Mouse (Mus musculus): ENCODE results near the gene Trim39. TPM values are rescaled to one million over a fixed set of nuclear protein-coding genes. Genes with fewer than 3 reads are reported as not detected.

The Trim39 gene
- polyA plus RNA-seq, 1 experiment = 55.6 TPM

DNA sequence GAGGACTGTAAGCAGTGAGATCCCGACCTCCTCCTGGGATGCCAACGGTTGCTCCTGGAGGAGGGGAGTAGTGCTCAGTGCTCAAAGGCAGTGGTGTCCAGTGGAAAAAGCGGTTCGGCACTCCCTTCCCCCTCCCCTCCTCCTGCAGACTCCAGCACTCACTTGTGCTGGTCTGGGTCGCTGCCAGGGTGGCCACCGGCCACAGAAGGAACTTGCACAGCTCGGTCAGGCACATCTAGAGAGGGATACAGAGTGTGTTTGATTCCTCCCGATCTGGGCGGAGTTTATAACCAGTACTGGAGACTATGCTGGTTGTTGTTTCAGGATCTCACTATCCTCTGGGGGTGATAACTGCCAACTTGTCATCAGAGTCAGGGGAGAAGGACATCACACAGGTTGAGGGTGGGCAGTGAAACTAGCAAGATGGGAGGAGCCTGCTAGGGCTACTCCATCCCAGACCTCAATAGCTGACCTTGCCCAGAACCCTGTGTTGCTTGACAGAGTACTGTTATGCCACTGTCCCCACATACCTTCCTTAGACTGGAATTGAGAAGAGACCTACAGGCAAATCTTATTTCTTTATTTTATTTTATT, 46.7 kb downstream of the Trim39 start:
- TF ChIP-seq CTCF (IDR thresholded peaks at IDR 0.05; ENCODE audit: borderline replicate concordance, insufficient read depth, low read depth, low read length) (no peak), POLR2A (IDR thresholded peaks at IDR 0.05; ENCODE audit: borderline replicate concordance, insufficient read depth, low read length) (no peak)
- Histone ChIP-seq H3K4me1 (ENCODE audit: control insufficient read depth, insufficient read depth, low read length) (no peaks in the 10 kb centered on the region; the same call in 1 of the 2 replicates), H3K27me3 (ENCODE audit: control insufficient read depth, insufficient read depth, low read length) (peaks cover 1% of the 10 kb centered on the region; the same call in 1 of the 2 replicates), H3K4me3 (replicated peaks; ENCODE audit: insufficient read depth, low read depth, low read length) (no peak overlapping the region), H3K27ac (ENCODE audit: insufficient read depth, low read length) (no peak overlapping the region)
- WGBS = 5% methylated on average over 9 of the region's 9 CpGs
- DNase-seq = no peak

DNA sequence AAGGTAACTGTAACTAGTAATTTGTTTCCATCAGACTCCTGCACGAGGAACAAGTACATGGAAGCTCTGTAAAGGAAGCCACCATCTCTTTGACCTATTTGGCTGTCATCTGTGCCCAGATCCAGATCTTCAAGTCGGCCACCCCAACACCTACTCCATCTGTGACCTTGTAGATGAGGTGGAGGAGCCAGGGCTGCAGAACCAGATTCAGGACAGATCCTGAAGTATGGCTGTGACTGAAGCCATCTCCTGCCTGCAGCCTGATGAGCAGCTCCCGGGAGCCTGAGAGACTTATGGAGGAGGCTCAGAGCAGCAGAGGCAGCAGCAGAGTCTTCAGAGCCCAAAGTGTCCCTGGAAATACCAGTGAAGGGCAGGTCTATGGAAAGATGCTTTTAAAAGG, 47.6 kb downstream of the Trim39 start:
- H3K27ac ChIP-seq (ENCODE audit: insufficient read depth, low read length) = no peak overlapping the region
- no peak for TF ChIP-seq POLR2A (IDR thresholded peaks at IDR 0.05; ENCODE audit: borderline replicate concordance, insufficient read depth, low read length)
- no peaks in the 10 kb centered on the region; the same call in 1 of the 2 replicates for H3K27me3 ChIP-seq (ENCODE audit: control insufficient read depth, insufficient read depth, low read length)
- no peak for DNase-seq
- no peaks in the 10 kb centered on the region; the same call in 1 of the 2 replicates for H3K4me1 ChIP-seq (ENCODE audit: control insufficient read depth, insufficient read depth, low read length)
- 56% methylated on average over 3 of the region's 3 CpGs for WGBS
- H3K4me3 ChIP-seq (replicated peaks; ENCODE audit: insufficient read depth, low read depth, low read length) = no peak overlapping the region

DNA sequence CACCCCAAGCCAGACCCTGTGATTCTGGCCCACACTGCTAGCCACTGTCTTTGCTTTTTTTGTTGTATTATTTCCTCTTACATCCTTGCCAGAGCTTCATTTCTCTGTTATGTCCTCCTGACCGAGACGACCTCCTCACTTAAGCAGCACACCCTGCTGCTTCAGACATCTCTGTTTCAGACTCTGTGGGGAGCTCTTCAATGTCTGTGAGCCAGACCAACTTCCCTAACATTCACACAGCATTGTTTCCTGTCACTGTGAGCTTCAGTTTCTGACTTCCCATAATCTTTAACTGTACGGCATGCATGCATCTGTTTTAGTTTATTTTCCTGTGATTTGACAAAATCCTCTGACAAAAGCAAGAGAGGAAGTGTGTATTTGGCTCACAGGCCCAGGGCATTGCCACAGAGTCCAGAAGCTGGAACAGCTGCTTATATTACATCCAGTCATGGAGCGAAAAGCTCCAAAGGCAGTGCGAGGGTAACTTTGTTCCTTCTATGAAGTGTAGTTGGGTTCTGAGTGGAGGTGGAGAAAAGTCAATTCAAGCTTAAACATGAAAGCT, 53.4 kb downstream of the Trim39 start:
- WGBS = 52% methylated on average over 5 of the region's 5 CpGs
- Histone ChIP-seq H3K27ac (ENCODE audit: insufficient read depth, low read length) (no peak overlapping the region), H3K4me3 (replicated peaks; ENCODE audit: insufficient read depth, low read depth, low read length) (no peak overlapping the region), H3K27me3 (ENCODE audit: control insufficient read depth, insufficient read depth, low read length) (no peaks in the 10 kb centered on the region; the same call in 1 of the 2 replicates), H3K4me1 (ENCODE audit: control insufficient read depth, insufficient read depth, low read length) (no peaks in the 10 kb centered on the region)
- DNase-seq = no peak
- TF ChIP-seq POLR2A (IDR thresholded peaks at IDR 0.05; ENCODE audit: borderline replicate concordance, insufficient read depth, low read length) = no peak
- no peak for TF ChIP-seq CTCF (IDR thresholded peaks at IDR 0.05; ENCODE audit: borderline replicate concordance, insufficient read depth, low read depth, low read length)

DNA sequence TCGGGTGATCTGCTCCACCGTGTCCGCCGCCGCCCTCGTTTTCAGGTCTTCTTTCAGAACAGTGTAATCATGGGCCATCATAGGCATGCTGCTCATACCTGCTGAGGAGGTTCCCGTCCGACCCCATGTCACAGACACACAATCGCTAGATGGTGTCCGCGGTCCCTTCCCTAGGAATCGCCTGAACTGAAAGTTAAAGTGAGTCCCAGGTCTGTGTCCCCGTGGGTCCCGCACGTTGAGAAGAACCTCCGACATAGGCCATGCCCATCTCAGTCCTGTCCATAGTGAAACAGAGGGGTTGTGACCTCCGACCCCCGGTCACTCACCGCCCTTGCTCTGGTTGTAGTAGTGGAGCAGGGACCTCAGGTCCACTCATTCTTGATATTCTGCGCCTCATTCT, 56.5 kb downstream of the Trim39 start:
- Histone ChIP-seq H3K4me3 (replicated peaks; ENCODE audit: insufficient read depth, low read depth, low read length) (no peak overlapping the region), H3K4me1 (ENCODE audit: control insufficient read depth, insufficient read depth, low read length) (no peaks in the 10 kb centered on the region), H3K27ac (ENCODE audit: insufficient read depth, low read length) (no peak overlapping the region), H3K27me3 (ENCODE audit: control insufficient read depth, insufficient read depth, low read length) (no peaks in the 10 kb centered on the region; the same call in 1 of the 2 replicates)
- DNase-seq = no peak
- 4% methylated on average over 20 of the region's 20 CpGs for WGBS
- TF ChIP-seq CTCF (IDR thresholded peaks at IDR 0.05; ENCODE audit: borderline replicate concordance, insufficient read depth, low read depth, low read length) (no peak), POLR2A (IDR thresholded peaks at IDR 0.05; ENCODE audit: borderline replicate concordance, insufficient read depth, low read length) (no peak)

Other genes with a start within 250 kb of the Trim39 start
- gene H2-T23, start 239.4 kb downstream of the Trim39 start, polyA plus RNA-seq (2012; rRNA removed) = 13.0 and 17.3 TPM in 2 replicates
- gene H2-T22, start 229.5 kb downstream of the Trim39 start, polyA plus RNA-seq (2012; rRNA removed) = 25.5 and 31.0 TPM in 2 replicates
- gene Gm6034, start 229.3 kb downstream of the Trim39 start, polyA plus RNA-seq (2012; rRNA removed) = not detected in 2 replicates
- 0.08 and 0.15 TPM in 2 replicates for gene Gm11127, start 213.9 kb downstream of the Trim39 start, polyA plus RNA-seq (2012; rRNA removed)
- 0.10 TPM in 1 of 2 replicates, not detected in the other for gene Gm19684, start 150.6 kb downstream of the Trim39 start, polyA plus RNA-seq (2012; rRNA removed)
- not detected in 2 replicates for gene Gm7030, start 142.8 kb downstream of the Trim39 start, polyA plus RNA-seq (2012; rRNA removed)
- not detected in 2 replicates for gene Gm8909, start 103.7 kb downstream of the Trim39 start, polyA plus RNA-seq (2012; rRNA removed)
- gene H2-T3, start 82.0 kb downstream of the Trim39 start, polyA plus RNA-seq (2012; rRNA removed) = not detected in 2 replicates
- 71.2 and 71.8 TPM in 2 replicates for gene Rpp21, start 14.2 kb downstream of the Trim39 start, polyA plus RNA-seq (2012; rRNA removed)
- gene H2-M10.2, start 14.2 kb upstream of the Trim39 start, polyA plus RNA-seq (2012; rRNA removed) = not detected in 2 replicates
- not detected in 2 replicates for gene H2-M10.1, start 53.9 kb upstream of the Trim39 start, polyA plus RNA-seq (2012; rRNA removed)
- not detected in 2 replicates for gene H2-M10.3, start 96.2 kb upstream of the Trim39 start, polyA plus RNA-seq (2012; rRNA removed)
- gene H2-M10.4, start 190.1 kb upstream of the Trim39 start, polyA plus RNA-seq (2012; rRNA removed) = not detected in 2 replicates

Data from cerebellum, adult 2 months (tissue).